Mouse (Mus musculus) lung, postnatal 25 days (tissue): Measurements from ENCODE around the gene Fam171a2.
A peak's percentile ranks its signal among the peaks of the same experiment; 100 is the strongest.

ENCODE experiments used
- DNase-seq: peaks from one replicate; pipeline ENCODE4 v3.0.0; 2022; ENCODE audit warnings: low spot score

Gene Fam171a2

GRCm38 (mm10) chr11:102447497-102447896 lies at the start of gene Fam171a2:
Gene Fam171a2 (minus strand): TSS chr11:102447682.
- peak; percentile 68 for DNase-seq

- no peak for DNase-seq
Measured at GRCm38 (mm10) chr11:102496732-102497131, 49.2 kb upstream of the Fam171a2 start.

GRCm38 (mm10) chr11:102496206-102496605 lies 48.7 kb upstream of the Fam171a2 start:
- peak; percentile 18 for DNase-seq

- peak; percentile 64 for DNase-seq
Measured at GRCm38 (mm10) chr11:102495742-102496141, 48.3 kb upstream of the Fam171a2 start.

GRCm38 (mm10) chr11:102495114-102495513 lies 47.6 kb upstream of the Fam171a2 start:
- no peak for DNase-seq

- DNase-seq, result no peak
Measured at GRCm38 (mm10) chr11:102494063-102494650, 46.7 kb upstream of the Fam171a2 start.

- no peak for DNase-seq
Measured at GRCm38 (mm10) chr11:102493241-102493640, 45.8 kb upstream of the Fam171a2 start.

- no peak for DNase-seq
Measured at GRCm38 (mm10) chr11:102487901-102488300, 40.4 kb upstream of the Fam171a2 start.

GRCm38 (mm10) chr11:102486733-102487386 lies 39.4 kb upstream of the Fam171a2 start:
- DNase-seq, result peak; percentile 73

GRCm38 (mm10) chr11:102481779-102482178 lies 34.3 kb upstream of the Fam171a2 start:
- DNase-seq, result no peak

GRCm38 (mm10) chr11:102480897-102481296 lies 33.4 kb upstream of the Fam171a2 start:
- DNase-seq, result no peak

- no peak for DNase-seq
Measured at GRCm38 (mm10) chr11:102480111-102480510, 32.6 kb upstream of the Fam171a2 start.

GRCm38 (mm10) chr11:102479581-102479980 lies 32.1 kb upstream of the Fam171a2 start:
- DNase-seq, result no peak

GRCm38 (mm10) chr11:102478671-102479070 lies 31.2 kb upstream of the Fam171a2 start:
- no peak for DNase-seq

- DNase-seq, result no peak
Measured at GRCm38 (mm10) chr11:102475027-102475426, 27.5 kb upstream of the Fam171a2 start.

GRCm38 (mm10) chr11:102469648-102470357 lies 22.3 kb upstream of the Fam171a2 start, which contains the start of gene Itga2b:
Gene Itga2b (minus strand): TSS chr11:102470122.
- no peak for DNase-seq

GRCm38 (mm10) chr11:102467041-102467631 lies 19.7 kb upstream of the Fam171a2 start:
- peak; percentile 97 for DNase-seq

GRCm38 (mm10) chr11:102465713-102466436 lies 18.4 kb upstream of the Fam171a2 start:
- peak; percentile 74 for DNase-seq

- no peak for DNase-seq
Measured at GRCm38 (mm10) chr11:102464901-102465300, 17.4 kb upstream of the Fam171a2 start.

- DNase-seq, result no peak
Measured at GRCm38 (mm10) chr11:102461764-102462163, 14.3 kb upstream of the Fam171a2 start.

GRCm38 (mm10) chr11:102460541-102460940 lies 13.1 kb upstream of the Fam171a2 start:
- DNase-seq, result no peak
